Mouse (Mus musculus) CH12.LX (cell line): ENCODE measurements around the gene Ncor2.

Experiments
- CTCF ChIP-seq, 2 experiments: IDR thresholded peaks in 1 of 2; conservative IDR thresholded peaks in 1 of 2; 2 replicates each; pipeline ENCODE4 v1.5.1; 2011 to 2012; ENCODE audit warnings: low read depth in 2 of 2, low read length in 2 of 2, improper control_type of control experiment in 1 of 2, inconsistent platforms in 1 of 2, mild to moderate bottlenecking in 1 of 2, moderate library complexity in 1 of 2
- POLR2A ChIP-seq: IDR thresholded peaks from 2 replicates; pipeline ENCODE4 v1.6.1; 2011; ENCODE audit warnings: low read depth, mild to moderate bottlenecking, improper control_type of control experiment, low read length

DNA sequence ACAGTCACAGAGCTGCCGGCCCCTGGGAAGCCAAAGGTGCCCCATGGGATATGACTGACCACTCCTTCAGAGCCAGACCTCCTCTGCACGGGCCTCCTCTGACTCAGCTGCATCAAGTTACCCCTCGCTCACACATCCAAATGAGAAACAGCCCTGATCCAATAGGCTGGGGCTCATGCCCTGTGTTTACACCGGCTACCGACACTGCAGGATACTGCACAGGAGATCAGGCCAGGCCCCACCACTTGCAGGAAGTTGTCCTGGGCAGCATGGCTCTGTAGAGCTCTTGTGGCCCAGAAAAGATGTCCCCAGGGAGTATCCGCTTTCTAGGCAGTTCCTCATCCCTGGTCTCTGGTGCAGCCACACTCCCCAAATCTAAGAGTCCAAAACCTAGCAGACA, 90.9 kb downstream of the Ncor2 start:
- TF ChIP-seq CTCF (conservative IDR thresholded peaks at IDR 0.05 in 1 of 2, IDR thresholded peaks at IDR 0.05 in 1 of 2; ENCODE audit: low read depth in 2 of 2, low read length in 2 of 2): no peak
- TF ChIP-seq POLR2A: no peak
